Comparison of ENCODE assay signal across 12 mouse cellular contexts in genomic region chr2:163911826-163912444, GRCm38 (mm10). TPM values are rescaled to one million over a fixed set of nuclear protein-coding genes. Genes with fewer than 3 reads are reported as not detected.
A peak's percentile ranks its signal among the peaks of the same experiment; 100 is the strongest.
DNase-seq lines count a peak whose midpoint lies in the region; ATAC-seq and TF ChIP-seq lines count a peak whose summit lies in the region.
"Had no signal": no experiment of that assay in that cellular context is flagged by ENCODE, and none has a peak within 500 bp of the region (broad histone marks: within the 10 kb centered on the region; RNA-seq: fewer than 3 reads in every experiment).

No protein-coding gene starts in this region.

- TF ChIP-seq CTCF in hindbrain, postnatal 0 days (IDR thresholded peaks at IDR 0.05; ENCODE audit: low read depth): no peak

- H3K9ac ChIP-seq in hindbrain, postnatal 0 days (replicated peaks; ENCODE audit: low read length): no peak overlapping the region
- no peak overlapping the region for H3K9ac ChIP-seq in hindbrain, embryonic 12.5 days
- no peak overlapping the region for H3K9ac ChIP-seq in embryonic facial prominence, embryonic 11.5 days (replicated peaks; ENCODE audit: low read length)
- H3K9ac ChIP-seq: lung, embryonic 14.5 days had no signal

- H3K9me3 ChIP-seq in hindbrain, postnatal 0 days (ENCODE audit: low read length): no peaks in the 10 kb centered on the region
- no peaks in the 10 kb centered on the region for H3K9me3 ChIP-seq in hindbrain, embryonic 12.5 days (replicated peaks)
- H3K9me3 ChIP-seq in embryonic facial prominence, embryonic 11.5 days (replicated peaks; ENCODE audit: control insufficient read depth, low read length): no peaks in the 10 kb centered on the region

- no peaks in the 10 kb centered on the region for H3K27me3 ChIP-seq in hindbrain, postnatal 0 days (ENCODE audit: insufficient read depth, low read length)
- peaks cover 18% of the 10 kb centered on the region for H3K27me3 ChIP-seq in hindbrain, embryonic 12.5 days
- peaks cover 16% of the 10 kb centered on the region for H3K27me3 ChIP-seq in embryonic facial prominence, embryonic 11.5 days (ENCODE audit: control insufficient read depth, insufficient read depth, low read length)

- peak; percentile 20 for DNase-seq in hindbrain, postnatal 0 days (ENCODE audit: low spot score)
- DNase-seq in embryonic facial prominence, embryonic 11.5 days (ENCODE audit: low spot score): peak; percentile 47
- DNase-seq in gastrocnemius, postnatal 25 days: peak; percentile 66
- peak; percentile 62 for DNase-seq in right cerebral cortex, postnatal 25 days
- DNase-seq in adrenal gland, postnatal 10 days: no peak
- DNase-seq in urinary bladder, postnatal 25 days (ENCODE audit: low spot score): no peak
- DNase-seq: lung, embryonic 14.5 days had no signal

- no peak overlapping the region for H3K4me3 ChIP-seq in hindbrain, postnatal 0 days (ENCODE audit: low read length)
- no peak overlapping the region for H3K4me3 ChIP-seq in hindbrain, embryonic 12.5 days
- no peak overlapping the region for H3K4me3 ChIP-seq in embryonic facial prominence, embryonic 11.5 days (ENCODE audit: low read depth, low read length)

- no peak overlapping the region for H3K27ac ChIP-seq in hindbrain, postnatal 0 days
- H3K27ac ChIP-seq in hindbrain, embryonic 12.5 days: no peak overlapping the region
- H3K27ac ChIP-seq in embryonic facial prominence, embryonic 11.5 days (replicated peaks; ENCODE audit: low read depth, low read length): no peak overlapping the region

- H3K4me2 ChIP-seq in hindbrain, postnatal 0 days (ENCODE audit: low read depth, low read length): no peak overlapping the region
- no peak overlapping the region for H3K4me2 ChIP-seq in hindbrain, embryonic 12.5 days (replicated peaks)
- H3K4me2 ChIP-seq in embryonic facial prominence, embryonic 11.5 days (ENCODE audit: low read depth, low read length): no peak overlapping the region
- H3K4me2 ChIP-seq: lung, embryonic 14.5 days had no signal

- 0 out of 2 replicates have a peak, but pooled peaks have one; percentile 25 for ATAC-seq in hindbrain, postnatal 0 days
- no peak for ATAC-seq in hindbrain, embryonic 12.5 days (ENCODE audit: low FRiP score)
- ATAC-seq in embryonic facial prominence, embryonic 11.5 days (replicated peaks; ENCODE audit: insufficient number of reproducible peaks, low FRiP score, low TSS enrichment, low read depth): 0 out of 2 replicates have a peak, but pooled peaks have one; percentile 37
- ATAC-seq: intestine, embryonic 16.5 days had no signal

- H3K36me3 ChIP-seq in hindbrain, postnatal 0 days (ENCODE audit: insufficient read depth, low read length): no peaks in the 10 kb centered on the region
- H3K36me3 ChIP-seq in hindbrain, embryonic 12.5 days: no peaks in the 10 kb centered on the region
- no peaks in the 10 kb centered on the region for H3K36me3 ChIP-seq in embryonic facial prominence, embryonic 11.5 days (replicated peaks; ENCODE audit: control insufficient read depth, insufficient read depth, low read depth, low read length)

- WGBS in hindbrain, postnatal 0 days: 70% methylated on average over 14 of the region's 14 CpGs
- WGBS in hindbrain, embryonic 12.5 days: 77% methylated on average over 14 of the region's 14 CpGs
- WGBS in embryonic facial prominence, embryonic 11.5 days: 72% methylated on average over 14 of the region's 14 CpGs

- peaks cover 14% of the 10 kb centered on the region for H3K4me1 ChIP-seq in hindbrain, postnatal 0 days (ENCODE audit: insufficient read depth, low read length)
- H3K4me1 ChIP-seq in hindbrain, embryonic 12.5 days: peaks cover 15% of the 10 kb centered on the region
- no peaks in the 10 kb centered on the region; the same call in 1 of the 2 replicates for H3K4me1 ChIP-seq in embryonic facial prominence, embryonic 11.5 days (ENCODE audit: control insufficient read depth, insufficient read depth, low read length)

RNA-seq across cellular contexts. Expression of gene Rims4, which starts 6.5 kb away (rescaled TPM):
- total RNA-seq in hindbrain, postnatal 0 days (2014; rRNA removed): 76.7 and 81.0 TPM in 2 replicates
- polyA plus RNA-seq in hindbrain, postnatal 0 days (2015; fragmentation: Nextera tagmentation; extraction: Ambion mirVana): 16.7 and 19.6 TPM in 2 replicates
- polyA plus RNA-seq in hindbrain, embryonic 12.5 days (2016; fragmentation: Nextera tagmentation; extraction: Ambion mirVana): 5.6 TPM in 2 replicates
- polyA plus RNA-seq in embryonic facial prominence, embryonic 11.5 days (2014; fragmentation: Nextera tagmentation; extraction: Ambion mirVana): 0.15 and 0.25 TPM in 2 replicates
- total RNA-seq in gastrocnemius, postnatal 25 days (2021): 1 to 10 TPM in 1 of 2 experiments, under 1 TPM in 1; 0.86 to 2.0 TPM
- 10 to 100 TPM; 57.7 to 63.4 TPM for total RNA-seq in adrenal gland, postnatal 10 days (2021)
- total RNA-seq: monocyte, adult 5-6 weeks had no signal

RNA-seq across cellular contexts. Expression of gene Kcnk15, which starts 58.5 kb away (rescaled TPM):
- total RNA-seq in hindbrain, postnatal 0 days (2014; rRNA removed): 0.58 and 2.4 TPM in 2 replicates
- 0.23 and 0.40 TPM in 2 replicates for polyA plus RNA-seq in hindbrain, postnatal 0 days (2015; fragmentation: Nextera tagmentation; extraction: Ambion mirVana)
- not detected in 2 replicates for polyA plus RNA-seq in hindbrain, embryonic 12.5 days (2016; fragmentation: Nextera tagmentation; extraction: Ambion mirVana)
- polyA plus RNA-seq in embryonic facial prominence, embryonic 11.5 days (2014; fragmentation: Nextera tagmentation; extraction: Ambion mirVana): not detected in 2 replicates
- total RNA-seq in gastrocnemius, postnatal 25 days (2021): not detected
- not detected for total RNA-seq in adrenal gland, postnatal 10 days (2021)
- total RNA-seq: layer of hippocampus, postnatal 25 days; monocyte, adult 5-6 weeks had no signal
- polyA plus RNA-seq: intestine, embryonic 16.5 days; lung, embryonic 14.5 days; urinary bladder, adult 2 months had no signal

Comparison
In these comparisons a context has a peak if more than half of its experiments do, and no peak if none do; other contexts are left out.
1. DNase-seq: peak in hindbrain, postnatal 0 days (single experiment), embryonic facial prominence, embryonic 11.5 days (single experiment), gastrocnemius, postnatal 25 days (single experiment) and right cerebral cortex, postnatal 25 days (single experiment); none in adrenal gland, postnatal 10 days (single experiment) and urinary bladder, postnatal 25 days (single experiment).
2. RNA of gene Rims4, which starts 6.5 kb away (total RNA-seq): 76.7 to 81.0 TPM in hindbrain, postnatal 0 days and 57.7 to 63.4 TPM in adrenal gland, postnatal 10 days; 0.86 to 2.0 TPM in gastrocnemius, postnatal 25 days; every median in the first group is over 10 times any median in the second.